Mouse (Mus musculus): ENCODE results near the gene Sctr. TPM values are rescaled to one million over a fixed set of nuclear protein-coding genes. Genes with fewer than 3 reads are reported as not detected.

Sctr gene
- polyA plus RNA-seq, 1 experiment, result 0.67 TPM

GRCm38 (mm10) chr1:120062231-120062630 is 55.5 kb downstream of the Sctr start:
- 92% methylated on average over 7 of the region's 7 CpGs for WGBS
- DNase-seq (ENCODE audit: low read depth, low spot score), result no peak

GRCm38 (mm10) chr1:120064036-120064682 is 57.5 kb downstream of the Sctr start:
- 52% methylated on average over 11 of the region's 11 CpGs for WGBS
- no peak for DNase-seq (ENCODE audit: low read depth, low spot score)

- WGBS, result 37% methylated on average over 8 of the region's 8 CpGs
- no peak for DNase-seq (ENCODE audit: low read depth, low spot score)
Observed at GRCm38 (mm10) chr1:120066159-120066558, 59.5 kb downstream of the Sctr start.

GRCm38 (mm10) chr1:120066625-120067024 is 59.9 kb downstream of the Sctr start:
- no peak for DNase-seq (ENCODE audit: low read depth, low spot score)
- WGBS, result 66% methylated on average over 3 of the region's 3 CpGs

- no peak for DNase-seq (ENCODE audit: low read depth, low spot score)
- 96% methylated on average over 5 of the region's 5 CpGs for WGBS
Observed at GRCm38 (mm10) chr1:120069120-120069519, 62.4 kb downstream of the Sctr start.

GRCm38 (mm10) chr1:120070168-120070567 is 63.5 kb downstream of the Sctr start:
- no peak for DNase-seq (ENCODE audit: low read depth, low spot score)
- WGBS, result 38% methylated on average over 6 of the region's 6 CpGs

GRCm38 (mm10) chr1:120071133-120071532 is 64.4 kb downstream of the Sctr start:
- WGBS, result 82% methylated on average over 4 of the region's 4 CpGs
- no peak for DNase-seq (ENCODE audit: low read depth, low spot score)

GRCm38 (mm10) chr1:120072900-120073299 is 66.2 kb downstream of the Sctr start:
- no peak for DNase-seq (ENCODE audit: low read depth, low spot score)
- WGBS, result 5% methylated on average over 16 of the region's 16 CpGs

- DNase-seq (ENCODE audit: low read depth, low spot score), result no peak
- WGBS, result 6% methylated on average over 40 of the region's 40 CpGs
Observed at GRCm38 (mm10) chr1:120073519-120074306, 67.0 kb downstream of the Sctr start, which contains the start of gene Tmem37. Tmem37 (minus strand) TSS chr1:120074074.

GRCm38 (mm10) chr1:120074307-120074702 is 67.6 kb downstream of the Sctr start:
- WGBS, result 41% methylated on average over 4 of the region's 4 CpGs
- no peak for DNase-seq (ENCODE audit: low read depth, low spot score)

- WGBS, result 37% methylated on average over 4 of the region's 4 CpGs
- DNase-seq (ENCODE audit: low read depth, low spot score), result no peak
Observed at GRCm38 (mm10) chr1:120074931-120075330, 68.2 kb downstream of the Sctr start.

- DNase-seq (ENCODE audit: low read depth, low spot score), result no peak
- WGBS, result 25% methylated on average over 5 of the region's 5 CpGs
Observed at GRCm38 (mm10) chr1:120075507-120075906, 68.8 kb downstream of the Sctr start.

- 51% methylated on average over 9 of the region's 9 CpGs for WGBS
- DNase-seq (ENCODE audit: low read depth, low spot score), result no peak
Observed at GRCm38 (mm10) chr1:120077746-120078410, 71.2 kb downstream of the Sctr start.

- WGBS, result 86% methylated on average over 1 of the region's 1 CpGs
- no peak for DNase-seq (ENCODE audit: low read depth, low spot score)
Observed at GRCm38 (mm10) chr1:120080632-120081031, 73.9 kb downstream of the Sctr start.

GRCm38 (mm10) chr1:120082957-120083585 is 76.4 kb downstream of the Sctr start:
- peak; percentile 69 for DNase-seq (ENCODE audit: low read depth, low spot score)
- WGBS, result 5% methylated on average over 7 of the region's 7 CpGs

- WGBS, result 17% methylated on average over 5 of the region's 5 CpGs
- DNase-seq (ENCODE audit: low read depth, low spot score), result peak; percentile 72
Observed at GRCm38 (mm10) chr1:120083921-120084517, 77.3 kb downstream of the Sctr start.

GRCm38 (mm10) chr1:120085696-120086095 is 79.0 kb downstream of the Sctr start:
- 49% methylated on average over 3 of the region's 3 CpGs for WGBS
- DNase-seq (ENCODE audit: low read depth, low spot score), result no peak

GRCm38 (mm10) chr1:120086644-120087043 is 80.0 kb downstream of the Sctr start:
- WGBS, result 74% methylated on average over 13 of the region's 13 CpGs

GRCm38 (mm10) chr1:120089180-120089579 is 82.5 kb downstream of the Sctr start:
- WGBS, result 50% methylated on average over 3 of the region's 5 CpGs
- DNase-seq (ENCODE audit: low read depth, low spot score), result no peak

More at GRCm38 (mm10) chr1:120086644-120087043, 80.0 kb downstream of the Sctr start:
- DNase-seq (ENCODE audit: low read depth, low spot score), result no peak
